Mouse (Mus musculus): Measurements from ENCODE around the gene Lmbr1l. TPM values are rescaled to one million over a fixed set of nuclear protein-coding genes. Genes with fewer than 3 reads are reported as not detected.

Gene Lmbr1l
- polyA plus RNA-seq, 1 experiment = 9.2 TPM

GRCm38 (mm10) chr15:98943133-98943532 is 25.1 kb upstream of the Lmbr1l start:
- TF ChIP-seq GATA1 (IDR thresholded peaks at IDR 0.05; ENCODE audit: low read length) = no peak

GRCm38 (mm10) chr15:98942081-98942480 is 24.1 kb upstream of the Lmbr1l start:
- TF ChIP-seq GATA1 (IDR thresholded peaks at IDR 0.05; ENCODE audit: low read length) = no peak

- no peak for TF ChIP-seq GATA1 (IDR thresholded peaks at IDR 0.05; ENCODE audit: low read length)
Measured at GRCm38 (mm10) chr15:98941539-98941938, 23.5 kb upstream of the Lmbr1l start.

GRCm38 (mm10) chr15:98940816-98941215 is 22.8 kb upstream of the Lmbr1l start:
- no peak for TF ChIP-seq GATA1 (IDR thresholded peaks at IDR 0.05; ENCODE audit: low read length)

- no peak for TF ChIP-seq GATA1 (IDR thresholded peaks at IDR 0.05; ENCODE audit: low read length)
Measured at GRCm38 (mm10) chr15:98934217-98934839, 16.3 kb upstream of the Lmbr1l start, which contains the start of gene Tuba1b. Gene Tuba1b (minus strand): TSS chr15:98934565.

GRCm38 (mm10) chr15:98933833-98934216 is 15.8 kb upstream of the Lmbr1l start:
- no peak for TF ChIP-seq GATA1 (IDR thresholded peaks at IDR 0.05; ENCODE audit: low read length)

- no peak for TF ChIP-seq GATA1 (IDR thresholded peaks at IDR 0.05; ENCODE audit: low read length)
Measured at GRCm38 (mm10) chr15:98930998-98931397, 13.0 kb upstream of the Lmbr1l start.

GRCm38 (mm10) chr15:98930017-98930734 is 12.1 kb upstream of the Lmbr1l start:
- no peak for TF ChIP-seq GATA1 (IDR thresholded peaks at IDR 0.05; ENCODE audit: low read length)

- TF ChIP-seq GATA1 (IDR thresholded peaks at IDR 0.05; ENCODE audit: low read length) = no peak
Measured at GRCm38 (mm10) chr15:98928598-98929240, 10.7 kb upstream of the Lmbr1l start.

- no peak for TF ChIP-seq GATA1 (IDR thresholded peaks at IDR 0.05; ENCODE audit: low read length)
Measured at GRCm38 (mm10) chr15:98927566-98927965, 9.5 kb upstream of the Lmbr1l start.

- TF ChIP-seq GATA1 (IDR thresholded peaks at IDR 0.05; ENCODE audit: low read length) = no peak
Measured at GRCm38 (mm10) chr15:98924682-98925081, 6.7 kb upstream of the Lmbr1l start.

- no peak for TF ChIP-seq GATA1 (IDR thresholded peaks at IDR 0.05; ENCODE audit: low read length)
Measured at GRCm38 (mm10) chr15:98923031-98923537, 5.1 kb upstream of the Lmbr1l start.

GRCm38 (mm10) chr15:98922581-98922980 is 4.5 kb upstream of the Lmbr1l start:
- TF ChIP-seq GATA1 (IDR thresholded peaks at IDR 0.05; ENCODE audit: low read length) = no peak

GRCm38 (mm10) chr15:98921510-98921909 is 3.5 kb upstream of the Lmbr1l start:
- no peak for TF ChIP-seq GATA1 (IDR thresholded peaks at IDR 0.05; ENCODE audit: low read length)

GRCm38 (mm10) chr15:98917091-98917490 is 940 bp downstream of the Lmbr1l start:
- TF ChIP-seq GATA1 (IDR thresholded peaks at IDR 0.05; ENCODE audit: low read length) = no peak

GRCm38 (mm10) chr15:98916016-98916415 is 2.0 kb downstream of the Lmbr1l start:
- TF ChIP-seq GATA1 (IDR thresholded peaks at IDR 0.05; ENCODE audit: low read length) = no peak
